Mouse (Mus musculus): Measurements from ENCODE around the gene Olfr904. TPM values are rescaled to one million over a fixed set of nuclear protein-coding genes. Genes with fewer than 3 reads are reported as not detected.

The Olfr904 gene
- polyA plus RNA-seq, 2 experiments: not detected

- Histone ChIP-seq H3K9ac (ENCODE audit: low read depth, low read length, severe bottlenecking) (no peak within 1 kb of the TSS), H3K4me1 (ENCODE audit: control insufficient read depth, insufficient read depth, low read length) (no peaks in the 10 kb centered on the region), H3K4me2 (replicated peaks; ENCODE audit: low read depth, low read length, severe bottlenecking) (no peak within 1 kb of the TSS), H3K9me3 (ENCODE audit: control insufficient read depth, low read length) (no peaks in the 10 kb centered on the region), H3K4me3 (replicated peaks; ENCODE audit: low read length) (no peak within 1 kb of the TSS), H3K27ac (replicated peaks; ENCODE audit: low read depth, low read length) (no peak within 1 kb of the TSS), H3K27me3 (ENCODE audit: control insufficient read depth, insufficient read depth, low read length) (no peaks in the 10 kb centered on the region), H3K36me3 (ENCODE audit: control insufficient read depth, insufficient read depth, low read length) (no peaks in the 10 kb centered on the region)
- TF ChIP-seq POLR2A (IDR thresholded peaks at IDR 0.05; ENCODE audit: borderline replicate concordance, extremely low read depth, insufficient read depth, insufficient read length): no peak
- ATAC-seq (ENCODE audit: low FRiP score, low read depth): no peak
- no peak for DNase-seq (ENCODE audit: low spot score)
Measured at GRCm38 (mm10) chr9:38470807-38471206, 7.9 kb downstream of the Olfr904 start, which contains the start of gene Olfr905. Gene Olfr905 (plus strand): TSS chr9:38471107.

- Histone ChIP-seq H3K27me3 (ENCODE audit: control insufficient read depth, insufficient read depth, low read length) (no peaks in the 10 kb centered on the region), H3K4me3 (replicated peaks; ENCODE audit: low read length) (no peak within 1 kb of the TSS), H3K4me1 (ENCODE audit: control insufficient read depth, insufficient read depth, low read length) (no peaks in the 10 kb centered on the region), H3K4me2 (replicated peaks; ENCODE audit: low read depth, low read length, severe bottlenecking) (no peak within 1 kb of the TSS), H3K36me3 (ENCODE audit: control insufficient read depth, insufficient read depth, low read length) (no peaks in the 10 kb centered on the region), H3K9ac (ENCODE audit: low read depth, low read length, severe bottlenecking) (no peak within 1 kb of the TSS), H3K27ac (replicated peaks; ENCODE audit: low read depth, low read length) (no peak within 1 kb of the TSS), H3K9me3 (ENCODE audit: control insufficient read depth, low read length) (no peaks in the 10 kb centered on the region)
- DNase-seq (ENCODE audit: low spot score) (no peak), ATAC-seq (ENCODE audit: low FRiP score, low read depth) (no peak)
- TF ChIP-seq POLR2A (IDR thresholded peaks at IDR 0.05; ENCODE audit: borderline replicate concordance, extremely low read depth, insufficient read depth, insufficient read length): no peak
- 84% methylated on average over 3 of the region's 3 CpGs for WGBS
Measured at GRCm38 (mm10) chr9:38486785-38487184, 23.8 kb downstream of the Olfr904 start, which contains the start of gene Olfr906. Gene Olfr906 (plus strand): TSS chr9:38487085.

- H3K27ac ChIP-seq (replicated peaks; ENCODE audit: low read depth, low read length): no peak within 1 kb of the TSS
- no peaks in the 10 kb centered on the region for H3K4me1 ChIP-seq (ENCODE audit: control insufficient read depth, insufficient read depth, low read length)
- no peaks in the 10 kb centered on the region for H3K36me3 ChIP-seq (ENCODE audit: control insufficient read depth, insufficient read depth, low read length)
- no peak for TF ChIP-seq POLR2A (IDR thresholded peaks at IDR 0.05; ENCODE audit: borderline replicate concordance, extremely low read depth, insufficient read depth, insufficient read length)
- DNase-seq (ENCODE audit: low spot score) (no peak), ATAC-seq (ENCODE audit: low FRiP score, low read depth) (no peak)
- no peaks in the 10 kb centered on the region for H3K9me3 ChIP-seq (ENCODE audit: control insufficient read depth, low read length)
- no peak within 1 kb of the TSS for H3K4me2 ChIP-seq (replicated peaks; ENCODE audit: low read depth, low read length, severe bottlenecking)
- 82% methylated on average over 2 of the region's 2 CpGs for WGBS
- no peak within 1 kb of the TSS for H3K9ac ChIP-seq (ENCODE audit: low read depth, low read length, severe bottlenecking)
- no peaks in the 10 kb centered on the region for H3K27me3 ChIP-seq (ENCODE audit: control insufficient read depth, insufficient read depth, low read length)
- H3K4me3 ChIP-seq (replicated peaks; ENCODE audit: low read length): no peak within 1 kb of the TSS
Measured at GRCm38 (mm10) chr9:38495501-38495900, 32.6 kb downstream of the Olfr904 start, which contains the start of gene Olfr907. Gene Olfr907 (plus strand): TSS chr9:38495801.

GRCm38 (mm10) chr9:38512353-38512752 lies 49.4 kb downstream of the Olfr904 start:
- Histone ChIP-seq H3K36me3 (ENCODE audit: control insufficient read depth, insufficient read depth, low read length) (no peaks in the 10 kb centered on the region), H3K4me3 (replicated peaks; ENCODE audit: low read length) (no peak overlapping the region), H3K9ac (ENCODE audit: low read depth, low read length, severe bottlenecking) (no peak overlapping the region), H3K27ac (replicated peaks; ENCODE audit: low read depth, low read length) (no peak overlapping the region), H3K4me1 (ENCODE audit: control insufficient read depth, insufficient read depth, low read length) (no peaks in the 10 kb centered on the region), H3K4me2 (replicated peaks; ENCODE audit: low read depth, low read length, severe bottlenecking) (no peak overlapping the region), H3K27me3 (ENCODE audit: control insufficient read depth, insufficient read depth, low read length) (no peaks in the 10 kb centered on the region), H3K9me3 (ENCODE audit: control insufficient read depth, low read length) (no peaks in the 10 kb centered on the region)
- DNase-seq (ENCODE audit: low spot score): no peak
- WGBS: 59% methylated on average over 2 of the region's 2 CpGs
- no peak for TF ChIP-seq POLR2A (IDR thresholded peaks at IDR 0.05; ENCODE audit: borderline replicate concordance, extremely low read depth, insufficient read depth, insufficient read length)
- ATAC-seq (ENCODE audit: low FRiP score, low read depth): no peak

Other genes starting within 250 kb of the Olfr904 start
- 0.01 TPM in 1 of 2 replicates, not detected in the other for gene Olfr894, start 245.1 kb upstream of the Olfr904 start, polyA plus RNA-seq (2012; rRNA removed)
- gene Olfr894, start 245.1 kb upstream of the Olfr904 start, polyA plus RNA-seq (2014; fragmentation: Nextera tagmentation; extraction: Ambion mirVana): not detected in 2 replicates
- gene Olfr143, start 210.4 kb upstream of the Olfr904 start, polyA plus RNA-seq (2012; rRNA removed): 0.03 and 0.04 TPM in 2 replicates
- gene Olfr143, start 210.4 kb upstream of the Olfr904 start, polyA plus RNA-seq (2014; fragmentation: Nextera tagmentation; extraction: Ambion mirVana): not detected in 2 replicates
- 0.09 TPM in 1 of 2 replicates, not detected in the other for gene Olfr895, start 195.3 kb upstream of the Olfr904 start, polyA plus RNA-seq (2012; rRNA removed)
- gene Olfr895, start 195.3 kb upstream of the Olfr904 start, polyA plus RNA-seq (2014; fragmentation: Nextera tagmentation; extraction: Ambion mirVana): not detected in 2 replicates
- not detected in 2 replicates for gene Olfr896-ps1, start 172.0 kb upstream of the Olfr904 start, polyA plus RNA-seq (2012; rRNA removed)
- not detected in 2 replicates for gene Olfr896-ps1, start 172.0 kb upstream of the Olfr904 start, polyA plus RNA-seq (2014; fragmentation: Nextera tagmentation; extraction: Ambion mirVana)
- not detected in 2 replicates for gene Olfr25, start 134.1 kb upstream of the Olfr904 start, polyA plus RNA-seq (2012; rRNA removed)
- gene Olfr25, start 134.1 kb upstream of the Olfr904 start, polyA plus RNA-seq (2014; fragmentation: Nextera tagmentation; extraction: Ambion mirVana): not detected in 2 replicates
- gene Olfr898, start 114.7 kb upstream of the Olfr904 start, polyA plus RNA-seq (2012; rRNA removed): not detected in 2 replicates
- not detected in 2 replicates for gene Olfr898, start 114.7 kb upstream of the Olfr904 start, polyA plus RNA-seq (2014; fragmentation: Nextera tagmentation; extraction: Ambion mirVana)
- gene Olfr250, start 96.2 kb upstream of the Olfr904 start, polyA plus RNA-seq (2012; rRNA removed): not detected in 2 replicates
- not detected in 2 replicates for gene Olfr250, start 96.2 kb upstream of the Olfr904 start, polyA plus RNA-seq (2014; fragmentation: Nextera tagmentation; extraction: Ambion mirVana)
- gene Olfr251, start 86.1 kb upstream of the Olfr904 start, polyA plus RNA-seq (2012; rRNA removed): not detected in 2 replicates
- not detected in 2 replicates for gene Olfr251, start 86.1 kb upstream of the Olfr904 start, polyA plus RNA-seq (2014; fragmentation: Nextera tagmentation; extraction: Ambion mirVana)
- gene Olfr147, start 61.4 kb upstream of the Olfr904 start, polyA plus RNA-seq (2012; rRNA removed): not detected in 2 replicates
- gene Olfr147, start 61.4 kb upstream of the Olfr904 start, polyA plus RNA-seq (2014; fragmentation: Nextera tagmentation; extraction: Ambion mirVana): not detected in 2 replicates
- gene Olfr901, start 33.7 kb upstream of the Olfr904 start, polyA plus RNA-seq (2012; rRNA removed): not detected in 2 replicates
- gene Olfr901, start 33.7 kb upstream of the Olfr904 start, polyA plus RNA-seq (2014; fragmentation: Nextera tagmentation; extraction: Ambion mirVana): not detected in 2 replicates
- gene Olfr902, start 15.5 kb upstream of the Olfr904 start, polyA plus RNA-seq (2012; rRNA removed): not detected in 2 replicates
- not detected in 2 replicates for gene Olfr902, start 15.5 kb upstream of the Olfr904 start, polyA plus RNA-seq (2014; fragmentation: Nextera tagmentation; extraction: Ambion mirVana)
- not detected in 2 replicates for gene Olfr905, start 8.0 kb downstream of the Olfr904 start, polyA plus RNA-seq (2012; rRNA removed)
- not detected in 2 replicates for gene Olfr905, start 8.0 kb downstream of the Olfr904 start, polyA plus RNA-seq (2014; fragmentation: Nextera tagmentation; extraction: Ambion mirVana)
- not detected in 2 replicates for gene Olfr906, start 23.9 kb downstream of the Olfr904 start, polyA plus RNA-seq (2012; rRNA removed)
- gene Olfr906, start 23.9 kb downstream of the Olfr904 start, polyA plus RNA-seq (2014; fragmentation: Nextera tagmentation; extraction: Ambion mirVana): not detected in 2 replicates
- gene Olfr907, start 32.7 kb downstream of the Olfr904 start, polyA plus RNA-seq (2012; rRNA removed): not detected in 2 replicates
- gene Olfr907, start 32.7 kb downstream of the Olfr904 start, polyA plus RNA-seq (2014; fragmentation: Nextera tagmentation; extraction: Ambion mirVana): not detected in 2 replicates
- gene Olfr911-ps1, start 58.4 kb downstream of the Olfr904 start, polyA plus RNA-seq (2012; rRNA removed): not detected in 2 replicates
- not detected in 2 replicates for gene Olfr911-ps1, start 58.4 kb downstream of the Olfr904 start, polyA plus RNA-seq (2014; fragmentation: Nextera tagmentation; extraction: Ambion mirVana)
- gene Olfr910, start 74.7 kb downstream of the Olfr904 start, polyA plus RNA-seq (2012; rRNA removed): not detected in 2 replicates
- not detected in 2 replicates for gene Olfr910, start 74.7 kb downstream of the Olfr904 start, polyA plus RNA-seq (2014; fragmentation: Nextera tagmentation; extraction: Ambion mirVana)
- not detected in 2 replicates for gene Olfr912, start 117.0 kb downstream of the Olfr904 start, polyA plus RNA-seq (2012; rRNA removed)
- gene Olfr912, start 117.0 kb downstream of the Olfr904 start, polyA plus RNA-seq (2014; fragmentation: Nextera tagmentation; extraction: Ambion mirVana): not detected in 2 replicates
- gene Olfr913, start 129.6 kb downstream of the Olfr904 start, polyA plus RNA-seq (2012; rRNA removed): not detected in 2 replicates
- not detected in 2 replicates for gene Olfr913, start 129.6 kb downstream of the Olfr904 start, polyA plus RNA-seq (2014; fragmentation: Nextera tagmentation; extraction: Ambion mirVana)
- gene Olfr914, start 142.0 kb downstream of the Olfr904 start, polyA plus RNA-seq (2012; rRNA removed): not detected in 2 replicates
- gene Olfr914, start 142.0 kb downstream of the Olfr904 start, polyA plus RNA-seq (2014; fragmentation: Nextera tagmentation; extraction: Ambion mirVana): not detected in 2 replicates
- not detected in 2 replicates for gene Olfr916, start 196.7 kb downstream of the Olfr904 start, polyA plus RNA-seq (2012; rRNA removed)
- gene Olfr916, start 196.7 kb downstream of the Olfr904 start, polyA plus RNA-seq (2014; fragmentation: Nextera tagmentation; extraction: Ambion mirVana): not detected in 2 replicates
- gene Olfr917, start 202.7 kb downstream of the Olfr904 start, polyA plus RNA-seq (2012; rRNA removed): not detected in 2 replicates
- gene Olfr917, start 202.7 kb downstream of the Olfr904 start, polyA plus RNA-seq (2014; fragmentation: Nextera tagmentation; extraction: Ambion mirVana): not detected in 2 replicates
- gene Olfr918, start 211.5 kb downstream of the Olfr904 start, polyA plus RNA-seq (2012; rRNA removed): not detected in 2 replicates
- gene Olfr918, start 211.5 kb downstream of the Olfr904 start, polyA plus RNA-seq (2014; fragmentation: Nextera tagmentation; extraction: Ambion mirVana): not detected in 2 replicates
- not detected in 2 replicates for gene Olfr919, start 240.5 kb downstream of the Olfr904 start, polyA plus RNA-seq (2012; rRNA removed)
- gene Olfr919, start 240.5 kb downstream of the Olfr904 start, polyA plus RNA-seq (2014; fragmentation: Nextera tagmentation; extraction: Ambion mirVana): not detected in 2 replicates

Measured in limb, embryonic 14.5 days (tissue).